Mouse (Mus musculus) bone marrow macrophage, adult 2 months (primary cell): ENCODE measurements around the gene Tmprss4.

Source experiments
- CTCF ChIP-seq: IDR thresholded peaks from 2 replicates; pipeline ENCODE4 v1.5.1; 2012; ENCODE audit warnings: low read depth, mild to moderate bottlenecking, low read length, moderate library complexity
- POLR2A ChIP-seq: IDR thresholded peaks from 2 replicates; pipeline ENCODE4 v1.6.1; 2012; ENCODE audit warnings: mild to moderate bottlenecking, low read depth, low read length, borderline replicate concordance

DNA sequence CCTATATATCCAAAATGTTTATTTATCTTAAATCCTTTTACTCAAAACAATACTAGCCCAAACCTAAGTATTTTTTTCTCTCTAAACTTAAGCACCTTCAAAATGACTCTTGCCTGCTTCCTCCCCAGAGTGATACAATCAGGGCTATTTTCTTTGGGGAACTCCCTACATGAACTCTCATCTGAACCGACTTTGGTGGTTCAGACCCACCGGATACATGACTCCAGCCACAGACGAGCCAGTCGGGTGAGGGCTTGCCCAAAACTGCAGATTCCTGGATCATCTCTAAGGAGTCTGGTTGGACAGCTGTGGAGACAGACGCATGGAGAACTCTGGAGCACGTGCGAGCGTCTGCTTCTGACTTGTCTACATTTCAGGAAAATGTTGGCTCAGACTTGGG, 25.5 kb upstream of the Tmprss4 start:
- TF ChIP-seq POLR2A, result no peak
- no peak for TF ChIP-seq CTCF
